Mouse (Mus musculus): ENCODE results near the gene Naa10. TPM values are rescaled to one million over a fixed set of nuclear protein-coding genes. Genes with fewer than 3 reads are reported as not detected.

Naa10 gene
- 10 to 100 TPM; 71.0 to 72.1 TPM for total RNA-seq (2023)

DNA sequence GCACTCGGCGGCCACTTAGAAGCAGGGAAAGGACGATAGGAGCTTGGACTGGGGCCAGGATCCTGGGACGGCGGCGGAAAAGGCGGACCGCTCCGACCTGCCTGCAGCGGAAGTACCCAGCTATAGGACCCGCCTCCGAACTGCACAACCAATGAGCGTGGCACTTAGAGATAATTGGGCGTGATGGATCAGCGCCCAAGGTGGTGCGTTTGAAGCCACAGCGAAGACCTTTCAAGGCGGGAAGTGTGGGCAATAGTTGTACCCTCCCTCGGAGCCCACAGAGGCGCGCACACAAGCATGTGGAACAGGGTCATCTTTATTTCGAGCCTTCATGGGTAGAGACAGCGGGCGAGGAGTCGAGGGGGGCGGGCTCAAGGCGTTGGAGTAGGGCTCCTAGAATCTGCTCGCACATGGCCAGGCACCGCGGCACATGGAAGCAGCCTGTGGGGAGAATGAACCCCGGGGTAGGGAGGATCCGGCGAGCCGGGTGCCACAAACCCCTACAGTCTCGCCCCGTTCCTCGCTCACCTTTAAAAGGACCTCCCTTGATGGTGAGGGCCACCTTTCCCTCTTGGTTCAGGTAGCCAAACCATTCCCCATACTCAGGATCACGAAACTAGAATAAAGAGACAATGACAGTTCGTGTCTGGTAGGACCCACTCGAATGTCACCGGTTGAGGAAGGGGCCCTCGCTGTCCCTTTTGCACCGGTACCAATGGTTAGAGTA lies at the start of gene Naa10, which contains the start of gene Arhgap4:
Gene Naa10 (minus strand): TSS at position 122 of the 727 bp plus-strand sequence.
Gene Arhgap4 (minus strand): TSS at position 48 of the 727 bp plus-strand sequence.

DNA sequence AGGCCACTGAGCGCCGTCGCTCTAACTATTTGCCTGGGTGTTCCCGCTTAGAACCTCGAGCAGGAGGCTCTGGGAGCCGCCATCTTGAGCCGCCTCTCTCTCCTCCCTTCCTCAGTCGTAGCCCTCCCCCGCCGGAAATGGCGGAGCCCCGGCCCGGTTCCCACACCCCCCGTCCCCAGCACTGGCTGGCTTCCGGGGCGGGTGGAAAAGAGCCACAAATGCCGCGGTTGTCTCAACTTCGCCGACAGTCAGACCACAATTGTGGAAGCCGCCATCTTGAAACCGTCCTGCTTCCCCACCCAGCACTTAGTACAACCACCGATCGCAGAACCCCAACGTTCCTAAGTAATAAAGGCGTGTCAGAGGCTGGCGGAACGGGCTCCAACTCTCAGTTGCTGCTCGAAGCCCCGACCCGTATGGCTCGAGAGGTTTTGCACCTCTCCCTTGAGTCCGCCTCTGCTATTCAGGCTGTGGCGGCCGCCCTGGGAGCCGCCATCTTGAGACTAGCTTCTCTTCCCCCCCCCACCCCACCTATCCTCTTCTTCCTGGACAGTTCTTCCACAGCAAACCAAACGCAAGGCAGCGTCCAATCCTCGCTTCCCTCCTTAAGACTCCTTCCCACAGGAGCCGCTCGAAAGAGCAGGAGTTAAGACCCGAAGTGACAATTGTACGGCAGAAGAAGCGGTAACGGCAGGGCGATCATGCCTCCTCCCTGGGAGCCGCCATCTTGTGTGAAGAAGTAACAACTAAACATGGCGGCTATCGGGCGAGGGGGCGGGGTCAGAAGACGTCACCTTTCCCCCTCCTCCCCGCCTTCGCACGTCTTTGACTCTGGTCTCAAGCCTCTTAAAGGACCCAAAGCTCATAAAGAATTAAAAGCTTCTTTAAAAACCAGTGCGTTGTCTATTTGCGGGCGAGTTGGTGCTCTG lies 44.8 kb upstream of the Naa10 start, which contains the start of gene Hcfc1:
Gene Hcfc1 (minus strand): TSS at position 110 of the 929 bp plus-strand sequence.

DNA sequence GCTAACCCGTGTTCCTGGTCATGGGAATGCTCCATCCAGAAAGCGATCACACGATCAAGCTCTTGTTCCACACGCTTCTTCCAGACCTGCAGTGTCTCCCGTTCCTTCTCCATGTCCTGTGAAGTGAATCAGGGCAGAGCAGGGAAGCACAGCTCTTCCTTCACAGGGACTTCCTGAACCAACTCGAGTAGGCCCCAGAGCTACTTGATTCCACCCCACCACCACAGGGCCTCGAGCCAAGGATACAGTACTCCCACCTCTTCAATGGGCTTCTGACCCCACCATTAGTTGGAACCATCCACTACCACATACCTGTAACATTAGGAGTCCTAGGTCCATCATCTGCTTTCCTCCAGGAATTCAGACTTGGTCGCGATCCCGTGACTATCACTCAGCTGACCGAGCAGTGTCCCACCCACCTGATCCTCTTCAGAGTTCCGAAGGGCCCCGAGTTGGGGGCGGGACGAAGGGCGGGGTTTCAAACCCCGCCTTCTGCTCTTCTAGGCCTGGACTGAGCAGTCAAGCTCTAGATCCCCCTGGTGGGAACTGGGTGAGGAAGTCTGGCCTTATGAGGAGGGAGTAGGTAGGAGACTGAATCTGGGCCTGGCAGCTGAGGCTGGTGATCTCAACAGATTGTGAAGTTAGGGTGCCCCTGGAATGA lies 8.8 kb upstream of the Naa10 start, which contains the start of gene Renbp:
Gene Renbp (minus strand): TSS at position 449 of the 661 bp plus-strand sequence.

DNA sequence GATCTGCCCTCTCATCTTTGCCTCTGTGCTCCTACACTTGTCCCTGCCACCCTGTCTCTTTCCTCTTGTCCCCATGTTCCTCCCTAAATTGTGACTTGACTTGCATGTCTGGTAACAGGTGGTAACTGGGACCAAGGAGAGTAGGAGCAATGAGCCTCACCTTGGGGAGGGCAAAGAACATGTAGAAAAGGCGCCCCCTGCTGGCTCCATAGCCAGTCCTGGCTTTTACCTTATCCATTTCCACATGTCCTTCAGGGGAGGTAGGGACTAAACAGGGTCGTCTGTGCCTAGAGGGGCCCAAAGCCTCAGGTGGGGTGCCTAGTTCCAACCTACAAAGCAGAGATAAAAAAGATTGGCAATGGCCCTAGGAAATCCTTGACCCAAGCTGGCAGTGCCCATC lies 26.0 kb downstream of the Naa10 start, which contains the start of gene L1cam:
Gene L1cam (minus strand): TSS at position 387 of the 400 bp plus-strand sequence.

DNA sequence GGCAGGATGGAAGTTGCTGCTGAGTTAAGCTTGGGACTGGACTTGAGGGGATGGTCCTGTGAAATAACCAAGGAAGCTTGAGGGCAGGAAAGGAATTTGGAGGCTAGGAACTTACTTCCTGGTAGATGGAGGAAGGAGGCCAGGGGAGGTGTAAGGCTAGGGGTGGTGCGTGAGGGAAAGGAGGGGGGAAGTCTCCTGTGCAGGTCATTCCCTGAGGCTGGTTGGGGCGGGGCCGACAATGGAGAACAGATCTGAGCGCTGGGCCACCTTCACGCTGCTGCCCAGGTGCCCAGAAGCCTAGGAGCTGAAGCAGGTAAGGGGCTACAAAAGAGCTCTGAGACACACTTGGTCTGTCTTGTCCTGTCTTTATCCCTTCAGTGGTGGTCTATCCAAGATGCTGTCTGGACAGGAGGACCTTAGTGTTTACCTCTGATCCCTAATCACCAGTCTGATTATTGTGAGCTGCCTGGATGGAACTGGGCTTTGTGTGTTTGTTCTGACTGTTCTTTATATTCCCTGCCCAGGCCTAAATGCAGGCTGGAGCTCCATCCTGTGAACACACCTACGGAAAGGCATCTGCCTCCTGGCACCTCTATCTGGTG lies 30.1 kb downstream of the Naa10 start, which contains the start of gene Avpr2:
Gene Avpr2 (plus strand): TSS at position 552 of the 602 bp plus-strand sequence.

Other genes with a start within 250 kb of the Naa10 start
- gene Slc6a8, start 248.8 kb downstream of the Naa10 start, total RNA-seq (2023) = not detected
- 100 to 1,000 TPM; 141 to 158 TPM for gene Bcap31, start 205.8 kb downstream of the Naa10 start, total RNA-seq (2023)
- gene Abcd1, start 205.3 kb downstream of the Naa10 start, total RNA-seq (2023) = 10 to 100 TPM; 75.3 to 75.4 TPM
- gene Plxnb3, start 164.9 kb downstream of the Naa10 start, total RNA-seq (2023) = under 1 TPM in 1 of 2 experiments, not detected in 1; 0.15 TPM
- gene Srpk3, start 147.5 kb downstream of the Naa10 start, total RNA-seq (2023) = 100 to 1,000 TPM; 171 to 179 TPM
- gene Idh3g, start 135.0 kb downstream of the Naa10 start, total RNA-seq (2023) = 100 to 1,000 TPM; 165 to 167 TPM
- gene Ssr4, start 134.9 kb downstream of the Naa10 start, total RNA-seq (2023) = 100 to 1,000 TPM; 124 to 147 TPM
- under 1 TPM; 0.24 to 0.61 TPM for gene Pdzd4, start 97.0 kb downstream of the Naa10 start, total RNA-seq (2023)
- gene Avpr2, start 29.8 kb downstream of the Naa10 start, total RNA-seq (2023) = not detected
- gene L1cam, start 25.8 kb downstream of the Naa10 start, total RNA-seq (2023) = 10 to 100 TPM; 13.4 to 20.8 TPM
- gene Arhgap4, start 74 bp downstream of the Naa10 start, total RNA-seq (2023) = 100 to 1,000 TPM; 363 to 422 TPM
- gene Renbp, start 8.9 kb upstream of the Naa10 start, total RNA-seq (2023) = 10 to 100 TPM; 22.6 to 28.2 TPM
- 100 to 1,000 TPM; 109 to 126 TPM for gene Hcfc1, start 44.4 kb upstream of the Naa10 start, total RNA-seq (2023)
- 100 to 1,000 TPM; 162 to 201 TPM for gene Irak1, start 102.0 kb upstream of the Naa10 start, total RNA-seq (2023)
- not detected for gene Opn1mw, start 205.5 kb upstream of the Naa10 start, total RNA-seq (2023)
- 10 to 100 TPM; 49.9 to 61.6 TPM for gene Mecp2, start 213.4 kb upstream of the Naa10 start, total RNA-seq (2023)
- not detected for gene Tex28, start 245.9 kb upstream of the Naa10 start, total RNA-seq (2023)

All from B cell, adult 67 days (primary cell).